Mouse (Mus musculus) 3T3-L1 (cell line): ENCODE measurements around the gene Tbc1d5.
"Not testable (repeated sequence)": the region's sequence is repeated elsewhere in the genome, so short reads cannot be mapped to it uniquely, and the experiment has no call there.

Source experiments
- DNase-seq: peaks from one replicate; pipeline ENCODE4 v3.0.0-alpha.2; 2015; ENCODE audit warnings: low read depth, low spot score

Gene Tbc1d5

GRCm38 (mm10) chr17:50751911-50752310, 427.2 kb downstream of the Tbc1d5 start:
- DNase-seq, result no peak

GRCm38 (mm10) chr17:50750874-50751273, 428.3 kb downstream of the Tbc1d5 start:
- no peak for DNase-seq

- DNase-seq, result no peak
These were observed 437.8 kb downstream of the Tbc1d5 start for GRCm38 (mm10) chr17:50741386-50741785.

- DNase-seq, result no peak
These were observed 438.3 kb downstream of the Tbc1d5 start for GRCm38 (mm10) chr17:50740804-50741203.

GRCm38 (mm10) chr17:50738476-50738875, 440.7 kb downstream of the Tbc1d5 start:
- no peak for DNase-seq

GRCm38 (mm10) chr17:50737068-50737467, 442.1 kb downstream of the Tbc1d5 start:
- DNase-seq, result no peak

- no peak for DNase-seq
These were observed 443.1 kb downstream of the Tbc1d5 start for GRCm38 (mm10) chr17:50735955-50736533.

GRCm38 (mm10) chr17:50735382-50735954, 443.7 kb downstream of the Tbc1d5 start:
- DNase-seq, result no peak

GRCm38 (mm10) chr17:50734781-50735180, 444.4 kb downstream of the Tbc1d5 start:
- DNase-seq, result no peak

- DNase-seq, result no peak
These were observed 445.8 kb downstream of the Tbc1d5 start for GRCm38 (mm10) chr17:50733390-50733789.

GRCm38 (mm10) chr17:50731876-50732275, 447.3 kb downstream of the Tbc1d5 start:
- DNase-seq, result no peak

- DNase-seq, result no peak
These were observed 448.3 kb downstream of the Tbc1d5 start for GRCm38 (mm10) chr17:50730896-50731295.

GRCm38 (mm10) chr17:50729577-50729976, 449.6 kb downstream of the Tbc1d5 start:
- DNase-seq, result no peak

- DNase-seq, result no peak
These were observed 450.1 kb downstream of the Tbc1d5 start for GRCm38 (mm10) chr17:50729031-50729430.

- DNase-seq, result no peak
These were observed 452.9 kb downstream of the Tbc1d5 start for GRCm38 (mm10) chr17:50726265-50726664.

GRCm38 (mm10) chr17:50724376-50724775, 454.8 kb downstream of the Tbc1d5 start:
- no peak for DNase-seq

GRCm38 (mm10) chr17:50717586-50717985, 461.6 kb downstream of the Tbc1d5 start:
- no peak for DNase-seq

GRCm38 (mm10) chr17:50710497-50711222, 468.5 kb downstream of the Tbc1d5 start:
- DNase-seq, result no peak

GRCm38 (mm10) chr17:50698410-50698809, 480.7 kb downstream of the Tbc1d5 start:
- DNase-seq, result not testable (repeated sequence)

GRCm38 (mm10) chr17:50688135-50688534, 491.0 kb downstream of the Tbc1d5 start:
- DNase-seq, result no peak

GRCm38 (mm10) chr17:50687670-50688069, 491.5 kb downstream of the Tbc1d5 start:
- no peak for DNase-seq

GRCm38 (mm10) chr17:50684960-50685645, 494.0 kb downstream of the Tbc1d5 start:
- DNase-seq, result peak; percentile 10
